Mouse (Mus musculus): ENCODE measurements around the gene A030014E15Rik. TPM values are rescaled to one million over a fixed set of nuclear protein-coding genes. Genes with fewer than 3 reads are reported as not detected.
"Not testable (repeated sequence)": the region's sequence is repeated elsewhere in the genome, so short reads cannot be mapped to it uniquely, and the experiment has no call there.

Gene A030014E15Rik
- not detected in 2 replicates for polyA plus RNA-seq (2012)

- no peak for TF ChIP-seq GATA1 (IDR thresholded peaks at IDR 0.05; ENCODE audit: low read length)
Observed at GRCm38 (mm10) chr1:82924650-82925049, at the start of gene A030014E15Rik. Gene A030014E15Rik, plus strand, starts transcription at chr1:82924917.

DNA sequence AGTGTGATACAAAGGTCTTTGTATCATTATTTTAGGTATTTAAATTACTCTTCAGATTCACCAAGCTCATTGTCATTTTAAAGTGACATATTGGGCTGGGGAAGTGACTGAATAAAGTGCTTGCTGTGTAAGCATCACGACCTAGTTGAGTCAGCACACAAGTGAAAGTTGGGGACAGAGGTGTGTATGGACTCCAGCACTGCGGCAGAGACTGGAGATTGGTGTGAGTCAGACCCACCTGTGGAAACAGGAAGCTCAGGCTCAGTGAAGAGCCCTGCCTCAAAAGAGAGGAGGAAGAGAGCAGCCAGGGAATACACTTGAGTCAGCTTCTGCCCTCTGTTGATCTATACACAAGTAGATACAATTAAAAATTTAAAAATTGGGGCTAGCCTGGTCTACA, 45.5 kb upstream of the A030014E15Rik start:
- TF ChIP-seq GATA1 (IDR thresholded peaks at IDR 0.05; ENCODE audit: low read length) = no peak

DNA sequence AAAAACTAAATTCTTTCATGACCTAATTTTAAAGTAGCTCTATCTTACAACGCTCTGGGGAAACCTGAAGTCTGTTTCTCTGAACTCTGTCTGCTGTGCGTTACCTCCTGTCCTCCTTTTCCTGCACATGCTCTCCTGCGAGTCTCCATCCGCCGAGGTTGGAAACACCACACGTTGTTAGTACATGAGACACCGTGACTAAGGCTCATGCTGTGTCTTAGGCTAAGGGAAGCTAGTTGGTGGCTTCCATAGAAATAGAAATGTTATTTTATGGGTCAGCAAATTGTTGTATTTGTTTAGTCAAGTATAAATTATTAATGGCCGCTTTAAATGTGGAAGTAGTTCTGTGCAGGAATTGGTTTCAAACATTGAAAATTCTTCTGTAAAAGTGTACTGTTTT, 44.5 kb upstream of the A030014E15Rik start:
- no peak for TF ChIP-seq GATA1 (IDR thresholded peaks at IDR 0.05; ENCODE audit: low read length)

- no peak for TF ChIP-seq GATA1 (IDR thresholded peaks at IDR 0.05; ENCODE audit: low read length)
Observed at GRCm38 (mm10) chr1:82893269-82893668, 31.4 kb upstream of the A030014E15Rik start.

DNA sequence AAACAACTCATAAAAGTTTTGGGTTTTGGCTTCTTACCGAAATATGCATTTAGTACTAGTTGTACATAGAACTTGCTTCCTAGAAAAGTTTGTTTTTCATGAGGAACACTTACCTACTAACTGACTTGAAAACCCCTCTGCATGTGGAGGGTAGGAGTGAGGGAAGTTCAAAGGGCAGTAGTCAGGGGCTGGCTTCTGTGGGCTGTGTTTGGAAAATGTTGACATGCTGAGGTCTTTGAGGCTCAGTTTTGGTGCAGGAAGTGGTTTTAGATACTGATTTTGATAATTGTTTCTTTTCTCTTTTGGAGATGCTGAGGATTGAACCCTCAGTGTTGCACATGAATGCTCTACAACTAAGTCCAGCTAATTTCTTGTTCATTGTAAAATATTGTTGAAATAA, 24.1 kb upstream of the A030014E15Rik start:
- TF ChIP-seq GATA1 (IDR thresholded peaks at IDR 0.05; ENCODE audit: low read length) = no peak

DNA sequence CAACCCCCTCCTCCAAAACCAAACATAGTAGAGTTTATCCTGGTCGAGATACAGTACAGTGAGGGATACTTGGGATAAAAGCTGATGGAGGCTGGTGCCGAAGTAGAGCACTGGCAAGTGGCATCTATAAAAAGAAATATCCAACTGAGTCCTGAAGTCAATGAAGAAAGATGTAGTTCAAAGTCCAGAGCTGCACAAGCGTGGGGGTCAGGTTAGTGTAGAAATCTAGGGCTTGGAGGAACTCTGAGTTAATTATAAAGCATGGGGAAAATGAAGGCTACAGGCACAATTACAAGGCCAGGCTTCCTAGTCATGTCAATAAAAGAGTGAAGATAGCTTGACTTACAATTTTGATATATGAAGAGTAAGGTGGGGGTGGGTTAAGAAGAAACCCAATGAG, 23.5 kb upstream of the A030014E15Rik start:
- no peak for TF ChIP-seq GATA1 (IDR thresholded peaks at IDR 0.05; ENCODE audit: low read length)

GRCm38 (mm10) chr1:82905886-82906285, 18.8 kb upstream of the A030014E15Rik start:
- no peak for TF ChIP-seq GATA1 (IDR thresholded peaks at IDR 0.05; ENCODE audit: low read length)

DNA sequence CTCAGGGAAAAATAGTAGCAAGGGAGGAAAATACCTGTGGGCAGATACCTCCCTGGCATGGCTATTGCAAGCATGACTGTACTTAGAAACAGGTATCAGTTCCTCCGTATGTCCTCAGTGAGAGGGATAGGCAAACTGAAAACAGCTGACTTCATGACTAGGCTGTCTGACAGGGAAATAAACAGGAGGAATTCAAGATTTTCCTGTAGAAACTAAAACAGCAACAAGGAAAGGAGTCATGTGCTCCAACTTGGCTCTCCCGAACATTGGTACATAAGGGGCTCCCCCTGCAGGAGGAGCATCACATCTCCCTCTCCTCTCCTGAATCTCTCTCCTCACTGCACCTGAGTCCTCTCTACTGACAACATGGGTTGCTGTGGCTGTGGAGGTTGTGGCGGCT, 11.7 kb upstream of the A030014E15Rik start, which contains the start of gene A030005L19Rik:
TSS of gene A030005L19Rik (plus strand) at position 301 of the 400 bp plus-strand sequence.
- no peak for TF ChIP-seq GATA1 (IDR thresholded peaks at IDR 0.05; ENCODE audit: low read length)

DNA sequence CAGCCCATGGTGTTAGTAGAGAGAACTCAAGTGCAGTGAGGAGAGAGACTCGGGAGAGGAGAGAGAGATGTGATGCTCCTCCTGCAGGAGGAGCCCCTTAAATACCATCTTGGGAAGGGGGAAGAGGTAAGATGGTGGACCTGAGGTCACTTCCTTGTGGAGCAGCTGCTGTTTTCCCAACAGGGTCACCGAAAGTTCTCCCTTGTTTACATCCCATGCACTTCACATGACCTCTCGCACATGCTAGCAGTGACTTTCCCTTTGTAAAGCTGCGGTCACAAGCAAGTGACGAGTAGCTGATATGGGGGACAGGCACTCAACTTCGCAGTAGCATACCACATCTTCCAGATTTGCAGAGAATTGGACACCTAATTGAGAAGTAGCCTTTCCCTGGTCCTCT, 6.6 kb downstream of the A030014E15Rik start, which contains the start of gene Gm6217:
TSS of gene Gm6217 (minus strand) at position 74 of the 400 bp plus-strand sequence.
- TF ChIP-seq GATA1 (IDR thresholded peaks at IDR 0.05; ENCODE audit: low read length) = not testable (repeated sequence)

- no peak for TF ChIP-seq GATA1 (IDR thresholded peaks at IDR 0.05; ENCODE audit: low read length)
Observed at GRCm38 (mm10) chr1:82938666-82939065, 13.9 kb downstream of the A030014E15Rik start.

- TF ChIP-seq GATA1 (IDR thresholded peaks at IDR 0.05; ENCODE audit: low read length) = not testable (repeated sequence)
Observed at GRCm38 (mm10) chr1:82943295-82943694, 18.6 kb downstream of the A030014E15Rik start, which contains the start of gene A030003K21Rik. Gene A030003K21Rik, minus strand, starts transcription at chr1:82943388.

GRCm38 (mm10) chr1:82948601-82949000, 23.9 kb downstream of the A030014E15Rik start:
- no peak for TF ChIP-seq GATA1 (IDR thresholded peaks at IDR 0.05; ENCODE audit: low read length)

GRCm38 (mm10) chr1:82955913-82956312, 31.2 kb downstream of the A030014E15Rik start, which contains the start of gene Gm7544:
Gene Gm7544, minus strand, starts transcription at chr1:82956013.
- TF ChIP-seq GATA1 (IDR thresholded peaks at IDR 0.05; ENCODE audit: low read length) = not testable (repeated sequence)

DNA sequence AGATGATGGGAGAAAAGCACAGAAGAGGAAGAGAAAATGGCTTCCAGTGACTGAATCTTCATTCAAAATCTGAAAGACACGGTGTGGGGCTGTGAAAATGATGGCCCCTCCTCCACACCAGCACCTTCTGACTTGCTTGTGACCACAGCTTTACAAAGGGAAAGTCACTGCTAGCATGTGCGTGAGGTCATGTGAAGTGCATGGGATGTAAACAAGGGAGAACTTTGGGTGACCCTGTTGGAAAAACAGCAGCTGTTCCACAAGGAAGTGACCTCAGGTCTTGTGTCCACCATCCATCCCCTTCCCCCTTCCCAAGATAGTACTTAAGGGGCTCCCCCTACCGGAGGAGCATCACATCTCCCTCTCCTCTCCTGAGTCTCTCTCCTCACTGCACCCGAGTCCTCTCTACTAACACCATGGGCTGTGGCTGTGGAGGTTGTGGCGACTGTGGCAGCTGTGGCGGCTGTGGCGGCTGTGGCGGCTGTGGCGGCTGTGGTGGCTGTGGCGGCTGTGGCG, 35.2 kb downstream of the A030014E15Rik start, which contains the start of gene Gm47955:
TSS of gene Gm47955 (plus strand) at position 417 of the 516 bp plus-strand sequence.
- TF ChIP-seq GATA1 (IDR thresholded peaks at IDR 0.05; ENCODE audit: low read length) = no peak

DNA sequence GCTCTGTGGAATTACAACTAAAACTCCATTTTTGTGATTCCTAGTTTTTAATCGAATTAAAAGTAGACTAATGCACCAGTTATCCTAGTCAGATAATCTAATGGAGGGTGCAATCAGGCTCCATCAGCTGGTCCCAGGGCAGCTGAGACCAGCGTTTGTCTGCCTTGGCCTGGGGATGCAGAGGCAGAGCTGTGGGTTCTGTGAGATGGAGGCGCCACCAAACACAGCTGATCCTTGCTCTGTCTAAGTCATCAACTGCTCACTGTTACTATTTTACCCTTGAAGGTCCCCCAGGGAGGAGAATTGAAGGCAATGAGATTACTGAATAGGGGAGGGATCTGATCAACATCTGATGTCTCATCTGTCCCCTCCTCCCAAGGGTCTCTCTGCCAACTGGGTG, 41.7 kb downstream of the A030014E15Rik start:
- no peak for TF ChIP-seq GATA1 (IDR thresholded peaks at IDR 0.05; ENCODE audit: low read length)

DNA sequence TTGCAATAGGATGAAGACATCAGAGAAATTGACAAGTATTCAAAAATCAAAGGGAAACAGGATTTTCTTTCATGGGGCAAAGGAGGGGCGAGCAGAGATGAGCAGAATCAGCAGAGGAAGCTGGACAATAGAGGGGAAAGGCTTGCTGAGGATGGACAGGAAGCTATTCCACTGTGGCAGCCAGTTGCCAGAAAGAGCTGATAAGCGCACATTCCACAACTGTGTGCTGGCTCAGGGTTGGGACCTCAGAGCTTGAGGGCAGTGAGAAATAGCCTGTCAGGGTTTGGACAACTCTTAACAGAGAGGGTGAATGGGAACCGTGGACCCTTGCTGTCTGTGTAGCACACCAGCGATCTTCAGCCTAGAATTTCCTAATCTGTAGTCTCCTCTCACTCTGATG, 47.3 kb downstream of the A030014E15Rik start:
- TF ChIP-seq GATA1 (IDR thresholded peaks at IDR 0.05; ENCODE audit: low read length) = no peak

GRCm38 (mm10) chr1:82973244-82973643, 48.5 kb downstream of the A030014E15Rik start:
- no peak for TF ChIP-seq GATA1 (IDR thresholded peaks at IDR 0.05; ENCODE audit: low read length)
